Mouse (Mus musculus): Measurements from ENCODE around the gene Ank. TPM values are rescaled to one million over a fixed set of nuclear protein-coding genes. Genes with fewer than 3 reads are reported as not detected.

Ank gene
- polyA plus RNA-seq (2012; ENCODE audit: low replicate concordance), result 3.2 and 5.0 TPM in 2 replicates

DNA sequence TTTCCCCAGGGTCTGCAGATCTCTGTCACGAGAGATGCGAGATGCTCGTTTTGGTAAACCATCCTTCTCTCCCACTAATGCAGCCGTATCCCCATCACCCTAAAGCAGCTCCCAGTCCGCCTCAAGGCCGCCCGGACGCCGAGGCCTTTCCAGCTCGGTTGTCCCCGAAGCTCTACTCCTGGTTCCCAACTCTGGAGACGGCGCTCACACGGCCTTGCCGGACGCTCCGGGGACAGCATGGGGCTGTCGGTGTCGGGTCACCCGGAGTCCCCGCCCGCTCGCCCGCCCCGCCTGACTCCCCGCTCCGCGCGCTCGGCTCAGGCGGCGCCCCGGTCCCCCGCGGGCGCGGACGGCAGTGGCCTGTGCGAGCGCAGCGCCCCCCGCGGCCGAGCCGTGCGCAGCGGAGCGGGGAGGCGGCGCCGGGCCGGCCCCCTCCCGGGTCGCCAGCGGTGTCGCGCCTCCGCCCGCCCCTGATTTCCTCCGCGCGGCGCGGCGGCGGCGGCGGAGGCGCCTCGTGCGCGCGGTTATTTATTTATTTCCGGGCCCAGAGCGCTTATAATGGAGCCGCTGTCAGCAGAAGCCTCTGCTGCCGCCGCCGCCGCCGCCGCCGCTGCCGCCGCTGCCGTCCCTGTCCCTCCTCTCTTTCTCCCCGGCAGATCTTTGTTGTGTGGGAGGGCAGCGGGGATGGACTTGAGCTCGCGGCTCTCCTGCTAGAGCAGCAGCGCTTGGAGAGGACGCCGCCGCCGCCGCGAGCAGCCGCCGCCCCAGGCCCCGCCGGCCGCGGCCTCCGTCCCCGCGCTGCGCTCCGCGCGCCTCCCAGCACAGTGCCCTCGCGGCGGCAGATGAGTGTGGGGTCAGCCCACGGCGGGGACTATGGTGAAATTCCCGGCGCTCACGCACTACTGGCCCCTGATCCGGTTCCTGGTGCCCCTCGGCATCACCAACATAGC, at the start of gene Ank:
TSS of gene Ank (plus strand) at position 547 of the 950 bp plus-strand sequence.

DNA sequence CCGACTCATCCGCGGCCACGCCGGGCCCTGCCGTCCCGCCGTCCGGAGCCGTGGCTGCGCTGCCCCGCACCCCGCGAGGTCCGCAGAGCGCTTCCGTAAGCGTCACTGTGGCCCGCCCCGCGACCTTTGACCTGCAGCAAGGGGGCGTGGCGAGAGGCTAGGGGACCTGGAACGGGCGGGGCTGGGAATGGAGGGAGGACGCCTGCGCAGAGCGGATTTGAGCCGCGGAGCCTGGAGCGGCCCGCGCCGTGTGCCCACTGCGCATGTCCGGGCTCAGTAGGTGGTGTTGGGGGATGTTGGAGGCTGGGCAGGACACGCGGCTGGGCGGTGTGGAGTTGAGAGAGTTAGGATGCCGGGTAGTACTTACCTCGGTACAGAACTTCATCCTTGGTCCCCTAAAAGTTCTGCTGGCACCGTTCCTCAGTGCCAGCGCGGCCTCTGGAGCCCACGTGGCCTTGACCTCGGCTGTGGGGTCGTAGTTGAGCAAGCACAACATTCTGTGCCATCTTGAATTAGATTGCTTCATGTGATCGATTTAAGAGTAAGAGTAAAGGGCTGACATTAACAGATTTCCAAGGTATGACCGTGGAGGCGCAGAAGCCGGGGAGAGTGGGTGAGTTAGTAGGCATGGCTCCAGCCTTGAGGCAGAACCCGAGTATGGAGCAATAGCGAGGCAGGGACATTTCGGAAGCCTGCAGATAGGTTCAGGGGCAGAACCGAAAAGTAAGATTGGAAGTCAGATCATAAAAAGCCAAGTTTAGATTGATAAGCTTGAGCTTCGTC, 164.3 kb downstream of the Ank start, which contains the start of gene Otulin:
TSS of gene Otulin (minus strand) at position 93 of the 783 bp plus-strand sequence.

Other genes starting within 250 kb of the Ank start
- gene Otulin, start 164.0 kb downstream of the Ank start, polyA plus RNA-seq (2012; ENCODE audit: low replicate concordance), result 12.5 and 21.6 TPM in 2 replicates
- gene Otulinl, start 214.9 kb downstream of the Ank start, polyA plus RNA-seq (2012; ENCODE audit: low replicate concordance), result 0.65 and 1.6 TPM in 2 replicates

Data from leukemia stem cell, adult 10-12 weeks (primary cell).